Mouse (Mus musculus) adrenal gland, adult 8-10 months (tissue): ENCODE measurements around the gene Polr2l. TPM values are rescaled to one million over a fixed set of nuclear protein-coding genes. Genes with fewer than 3 reads are reported as not detected.

ENCODE experiments used
- DNase-seq: peaks from one replicate; pipeline ENCODE4 v3.0.0; 2022
- total RNA-seq, 4 experiments: library from RNA; stranded (reverse); gene quantifications; 2 replicates each; pipeline ENCODE4 v1.2.4; 2022

Gene Polr2l
- total RNA-seq, 4 experiments from 2014 or later = 99.4 to 147 (median 129) TPM

- DNase-seq = no peak
Observed at GRCm38 (mm10) chr7:141484186-141485120, 9.5 kb upstream of the Polr2l start.

GRCm38 (mm10) chr7:141483114-141483653 lies 8.3 kb upstream of the Polr2l start:
- no peak for DNase-seq

- no peak for DNase-seq
Observed at GRCm38 (mm10) chr7:141482531-141483024, 7.6 kb upstream of the Polr2l start.

GRCm38 (mm10) chr7:141481498-141482401 lies 6.8 kb upstream of the Polr2l start:
- DNase-seq = peak; percentile 50

- peak; percentile 51 for DNase-seq
Observed at GRCm38 (mm10) chr7:141480842-141481497, 6.0 kb upstream of the Polr2l start.

GRCm38 (mm10) chr7:141478270-141478748 lies 3.4 kb upstream of the Polr2l start:
- DNase-seq = peak; percentile 59

- DNase-seq = no peak
Observed at GRCm38 (mm10) chr7:141477578-141478269, 2.8 kb upstream of the Polr2l start.

- DNase-seq = no peak
Observed at GRCm38 (mm10) chr7:141476981-141477370, 2.0 kb upstream of the Polr2l start.

GRCm38 (mm10) chr7:141476226-141476980 lies 1.5 kb upstream of the Polr2l start:
- peak; percentile 94 for DNase-seq

- DNase-seq = no peak
Observed at GRCm38 (mm10) chr7:141475805-141476158, 850 bp upstream of the Polr2l start.

GRCm38 (mm10) chr7:141474160-141474559 lies 772 bp downstream of the Polr2l start:
- DNase-seq = no peak

- DNase-seq = peak; percentile 26
Observed at GRCm38 (mm10) chr7:141472763-141473162, 2.2 kb downstream of the Polr2l start.

GRCm38 (mm10) chr7:141472226-141472625 lies 2.7 kb downstream of the Polr2l start:
- peak; percentile 56 for DNase-seq

- no peak for DNase-seq
Observed at GRCm38 (mm10) chr7:141471236-141471635, 3.7 kb downstream of the Polr2l start.

- no peak for DNase-seq
Observed at GRCm38 (mm10) chr7:141470637-141470944, 4.3 kb downstream of the Polr2l start.

GRCm38 (mm10) chr7:141469901-141470636 lies 4.9 kb downstream of the Polr2l start:
- peak; percentile 33 for DNase-seq

- DNase-seq = peak; percentile 31
Observed at GRCm38 (mm10) chr7:141469352-141469751, 5.6 kb downstream of the Polr2l start.

GRCm38 (mm10) chr7:141468522-141469211 lies 6.3 kb downstream of the Polr2l start:
- peak; percentile 85 for DNase-seq

GRCm38 (mm10) chr7:141468164-141468521 lies 6.8 kb downstream of the Polr2l start:
- DNase-seq = peak; percentile 56
